8 mouse cellular contexts compared by ENCODE assay signal in the genomic region with DNA sequence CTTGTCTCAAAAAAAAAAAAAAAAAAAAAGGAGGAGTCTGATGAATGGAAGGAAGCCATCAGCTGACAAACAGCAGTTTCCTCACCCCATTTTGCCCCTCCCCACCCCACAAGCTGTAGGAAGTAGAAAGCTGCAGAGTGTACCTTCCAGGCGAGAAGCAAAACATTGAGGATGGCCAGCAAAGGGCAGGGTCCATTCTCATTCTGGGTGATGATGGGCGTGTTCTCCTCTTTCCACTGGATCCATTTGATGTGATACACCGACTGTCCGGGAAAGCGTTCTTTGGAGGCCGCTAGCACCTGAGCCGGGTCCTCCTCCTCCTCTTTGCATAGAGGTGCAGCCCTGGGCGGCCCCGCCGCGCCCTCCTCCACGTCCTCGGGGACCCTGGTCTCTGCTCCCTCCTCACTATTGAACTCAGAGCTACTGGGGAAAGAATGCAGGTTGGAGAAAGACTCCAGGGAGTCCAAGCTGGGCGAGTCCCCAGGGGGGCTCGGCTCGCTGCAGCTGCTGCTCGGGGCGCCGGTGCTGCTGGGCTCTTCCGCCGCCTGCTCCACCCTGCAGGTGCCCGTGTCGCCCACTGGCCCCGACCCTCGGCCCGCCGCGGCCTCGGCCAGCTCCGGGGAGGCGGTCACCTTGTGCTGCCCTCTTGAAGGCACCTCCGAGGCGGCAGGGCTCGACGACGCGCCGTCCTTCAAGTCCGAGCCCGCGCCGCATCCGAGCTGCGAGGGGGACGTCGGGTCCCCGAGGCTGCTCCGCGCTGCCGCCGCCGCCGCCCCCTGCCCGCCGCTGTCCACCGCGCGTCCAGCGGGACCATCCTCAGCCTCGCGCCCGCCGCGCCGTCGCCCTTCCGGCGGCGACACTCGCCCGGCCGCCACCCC. TPM values are rescaled to one million over a fixed set of nuclear protein-coding genes. Genes with fewer than 3 reads are reported as not detected.
A peak's percentile ranks its signal among the peaks of the same experiment; 100 is the strongest.
DNase-seq lines count a peak whose midpoint lies in the region; ATAC-seq and TF ChIP-seq lines count a peak whose summit lies in the region.

TSS of gene Gm10642 (plus strand) at position 122 of the 878 bp plus-strand sequence.

- H3K27me3 ChIP-seq in hindbrain, postnatal 0 days (ENCODE audit: insufficient read depth, low read length): no peaks in the 10 kb centered on the region

- H3K36me3 ChIP-seq in hindbrain, postnatal 0 days (ENCODE audit: insufficient read depth, low read length): no peaks in the 10 kb centered on the region

- H3K4me3 ChIP-seq in gastrocnemius, adult 2 months: peak within 1 kb of the TSS; percentile 99
- H3K4me3 ChIP-seq in hindbrain, postnatal 0 days (ENCODE audit: low read length): peak within 1 kb of the TSS; percentile 99

- ATAC-seq in activated CD4-positive, CD25-positive, alpha-beta regulatory T cell, adult 4 months: peak; percentile 46
- ATAC-seq in hindbrain, postnatal 0 days: peak; percentile 58
- ATAC-seq in megakaryocyte, adult 5-6 weeks (ENCODE audit: poor library complexity, severe bottlenecking): peak; percentile 68

- H3K4me1 ChIP-seq in hindbrain, postnatal 0 days (ENCODE audit: insufficient read depth, low read length): peaks cover 10% of the 10 kb centered on the region

- no peak for TF ChIP-seq CTCF in gastrocnemius, adult 2 months (IDR thresholded peaks at IDR 0.05)
- TF ChIP-seq CTCF in hindbrain, postnatal 0 days (IDR thresholded peaks at IDR 0.05; ENCODE audit: low read depth): no peak

- H3K4me2 ChIP-seq in hindbrain, postnatal 0 days (ENCODE audit: low read depth, low read length): peak within 1 kb of the TSS; percentile 62

- under 1% methylated on average over 61 of the region's 72 CpGs for WGBS in hindbrain, postnatal 0 days

- peak within 1 kb of the TSS; percentile 94 for H3K9ac ChIP-seq in hindbrain, postnatal 0 days (replicated peaks; ENCODE audit: low read length)

- peak within 1 kb of the TSS; percentile 96 for H3K27ac ChIP-seq in gastrocnemius, adult 2 months
- H3K27ac ChIP-seq in hindbrain, postnatal 0 days: peak within 1 kb of the TSS; percentile 97

- DNase-seq in cerebellum, postnatal 4 days (ENCODE audit: low spot score in 2 of 2): peak; percentile 26 to 36
- peak; percentile 60 for DNase-seq in gastrocnemius, adult 2 months
- peak; percentile 76 for DNase-seq in hindbrain, postnatal 0 days (ENCODE audit: low spot score)
- DNase-seq in left cerebral cortex, adult 8-10 months (ENCODE audit: low spot score in 2 of 2): peak; percentile 47 to 50
- DNase-seq in right cerebral cortex, postnatal 14 days: peak; percentile 60
- peak; percentile 26 to 61 for DNase-seq in urinary bladder, postnatal 4 days (ENCODE audit: low spot score in 2 of 2)

- intact Hi-C loops in gastrocnemius, adult 2 months (cut with DNase I): loop anchor here (2.0 kb wide), 1 partner anchor 22 kb away; the partner anchor contains the start of gene Adam10

- no peaks in the 10 kb centered on the region for H3K9me3 ChIP-seq in hindbrain, postnatal 0 days (ENCODE audit: low read length)

RNA-seq across cellular contexts. Expression of gene Gm10642, which starts in this region (rescaled TPM):
- under 1 TPM; 0.61 to 0.71 TPM for polyA plus RNA-seq in activated CD4-positive, CD25-positive, alpha-beta regulatory T cell, adult 4 months (2017; shearing (Covaris generic))
- under 1 TPM in 1 of 2 experiments, not detected in 1; 0.26 TPM for total RNA-seq in gastrocnemius, adult 2 months (2021)
- total RNA-seq in hindbrain, postnatal 0 days (2014; rRNA removed): 1.9 and 4.4 TPM in 2 replicates
- polyA plus RNA-seq in hindbrain, postnatal 0 days (2015; fragmentation: Nextera tagmentation; extraction: Ambion mirVana): 1.1 and 2.2 TPM in 2 replicates
- 1 to 10 TPM in 3 of 4 experiments, under 1 TPM in 1; 0.52 to 1.5 (median 1.4) TPM for total RNA-seq in left cerebral cortex, adult 8-10 months (2022)
- 0.18 and 1.0 TPM in 2 replicates for total RNA-seq in megakaryocyte, adult 5-6 weeks (2015)
- total RNA-seq in megakaryocyte, adult 5-6 weeks (2017): 0.85 and 0.99 TPM in 2 replicates

Comparison
In these comparisons a context has a peak if more than half of its experiments do, and no peak if none do; other contexts are left out.
1. Peak in every context shown above with its lines: DNase-seq, ATAC-seq, H3K4me3 ChIP-seq and H3K27ac ChIP-seq.
2. Peak in ATAC-seq in activated CD4-positive, CD25-positive, alpha-beta regulatory T cell, adult 4 months; RNA of the gene not detected or under 1 TPM.
3. Peak in DNase-seq, H3K4me3 ChIP-seq and H3K27ac ChIP-seq in gastrocnemius, adult 2 months; RNA of the gene not detected or under 1 TPM.